Mouse (Mus musculus): ENCODE measurements around the gene Poll.

GRCm38 (mm10) chr19:45597106-45597505 is 36.8 kb upstream of the Poll start:
- TF ChIP-seq CTCF (IDR thresholded peaks at IDR 0.05) (no peak), EP300 (IDR thresholded peaks at IDR 0.05) (no peak)
